Mouse (Mus musculus): ENCODE results near the gene Dlg4.

DNA sequence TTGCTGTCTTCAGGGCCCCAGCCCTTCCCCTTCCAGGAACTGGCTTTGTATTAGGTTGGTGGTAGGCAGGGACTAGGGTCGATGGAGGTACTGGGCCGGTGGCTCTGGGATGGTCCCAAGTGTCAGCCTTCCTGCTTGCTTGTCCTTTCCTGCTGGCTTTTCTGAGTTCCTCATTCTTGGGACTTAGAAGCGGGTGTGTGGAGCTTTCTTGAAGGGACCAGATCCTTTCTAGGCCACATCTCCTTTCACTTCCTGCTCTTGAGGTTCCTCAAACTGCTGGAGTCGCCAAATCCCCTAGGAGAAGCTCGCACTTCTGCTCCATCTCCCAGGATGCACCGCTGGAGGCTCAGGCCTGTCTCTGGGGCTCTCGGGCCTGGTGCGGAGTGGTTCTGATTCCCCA lies 67.8 kb downstream of the Dlg4 start:
- no peak for TF ChIP-seq POLR2A (IDR thresholded peaks at IDR 0.05; ENCODE audit: low read depth, low read length)
- no peak for TF ChIP-seq CTCF (IDR thresholded peaks at IDR 0.05; ENCODE audit: extremely low read depth, insufficient read depth, insufficient read length, insufficient replicate concordance)

All from spleen, adult 2 months (tissue).